Mouse (Mus musculus) urinary bladder, adult 18-20 months (tissue): ENCODE measurements around the gene Acbd3.

Source experiments
- DNase-seq, 2 experiments: peaks; one replicate each; pipeline ENCODE4 v3.0.0; 2022; ENCODE audit warnings: low spot score in 2 of 2, mixed read lengths in 2 of 2

The Acbd3 gene

GRCm38 (mm10) chr1:180762180-180762579, 36.3 kb downstream of the Acbd3 start:
- no peak for DNase-seq

DNA sequence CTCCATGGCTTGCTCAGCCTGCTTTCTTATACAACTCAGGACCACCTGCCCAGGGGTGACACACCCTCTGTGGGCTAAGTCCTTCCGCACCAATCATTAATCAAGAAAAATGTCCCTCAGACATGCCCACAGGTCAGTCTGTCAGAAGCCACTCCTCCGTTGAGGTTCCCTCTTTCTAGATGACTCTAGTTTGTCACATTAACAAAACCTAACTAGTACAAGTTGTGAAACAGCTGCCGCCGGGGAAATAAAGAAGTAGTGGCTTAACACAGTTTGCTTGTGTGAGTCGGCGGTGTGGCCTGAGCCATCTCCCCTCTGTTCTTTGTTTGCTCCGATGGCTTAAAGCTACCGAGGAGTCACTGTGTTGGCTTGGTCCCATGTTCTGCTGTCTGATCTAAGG, 36.8 kb downstream of the Acbd3 start:
- no peak for DNase-seq

- no peak for DNase-seq
Observed at GRCm38 (mm10) chr1:180763307-180763706, 37.5 kb downstream of the Acbd3 start.

DNA sequence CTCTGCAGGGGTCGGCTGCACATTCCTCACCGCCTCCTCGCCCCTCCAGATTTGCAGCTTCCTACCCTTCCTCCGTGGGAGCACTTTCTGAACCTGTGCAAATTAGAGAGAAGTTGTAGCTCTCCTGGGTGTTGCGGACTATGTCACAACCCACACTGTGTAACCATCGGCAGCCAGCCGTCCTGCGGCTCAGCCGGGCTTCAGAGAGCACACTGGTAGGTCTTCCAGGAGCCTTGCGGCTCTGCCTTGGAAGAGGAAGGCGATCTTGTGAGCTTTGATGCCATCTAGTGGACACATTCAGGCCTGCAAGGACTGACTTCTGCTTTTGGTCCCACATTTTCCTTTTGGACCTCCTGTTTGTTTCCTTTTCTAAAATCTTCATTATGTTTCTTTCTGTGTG, 38.0 kb downstream of the Acbd3 start:
- peak; percentile 57 to 64 for DNase-seq

GRCm38 (mm10) chr1:180765393-180765792, 39.5 kb downstream of the Acbd3 start:
- DNase-seq: no peak

DNA sequence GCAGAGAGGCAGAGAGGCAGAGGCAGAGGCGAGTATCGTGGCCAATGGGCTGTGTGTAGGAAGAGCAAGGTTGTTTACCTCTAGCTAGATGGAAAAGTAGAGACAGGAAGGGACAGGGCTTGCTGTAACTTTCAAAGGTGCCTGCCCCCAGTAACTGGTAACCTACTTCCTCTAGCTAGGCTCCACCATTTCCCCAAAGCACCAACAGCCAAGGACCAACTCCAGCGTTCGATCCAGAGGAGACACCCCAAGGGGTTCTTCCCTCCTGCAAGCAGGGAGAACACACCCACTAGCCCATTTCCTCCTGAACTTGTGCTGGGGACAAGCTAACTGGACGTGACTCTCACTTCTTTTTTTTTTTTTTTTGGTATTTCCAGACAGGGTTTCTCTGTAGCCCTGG, 40.7 kb downstream of the Acbd3 start:
- no peak for DNase-seq

DNA sequence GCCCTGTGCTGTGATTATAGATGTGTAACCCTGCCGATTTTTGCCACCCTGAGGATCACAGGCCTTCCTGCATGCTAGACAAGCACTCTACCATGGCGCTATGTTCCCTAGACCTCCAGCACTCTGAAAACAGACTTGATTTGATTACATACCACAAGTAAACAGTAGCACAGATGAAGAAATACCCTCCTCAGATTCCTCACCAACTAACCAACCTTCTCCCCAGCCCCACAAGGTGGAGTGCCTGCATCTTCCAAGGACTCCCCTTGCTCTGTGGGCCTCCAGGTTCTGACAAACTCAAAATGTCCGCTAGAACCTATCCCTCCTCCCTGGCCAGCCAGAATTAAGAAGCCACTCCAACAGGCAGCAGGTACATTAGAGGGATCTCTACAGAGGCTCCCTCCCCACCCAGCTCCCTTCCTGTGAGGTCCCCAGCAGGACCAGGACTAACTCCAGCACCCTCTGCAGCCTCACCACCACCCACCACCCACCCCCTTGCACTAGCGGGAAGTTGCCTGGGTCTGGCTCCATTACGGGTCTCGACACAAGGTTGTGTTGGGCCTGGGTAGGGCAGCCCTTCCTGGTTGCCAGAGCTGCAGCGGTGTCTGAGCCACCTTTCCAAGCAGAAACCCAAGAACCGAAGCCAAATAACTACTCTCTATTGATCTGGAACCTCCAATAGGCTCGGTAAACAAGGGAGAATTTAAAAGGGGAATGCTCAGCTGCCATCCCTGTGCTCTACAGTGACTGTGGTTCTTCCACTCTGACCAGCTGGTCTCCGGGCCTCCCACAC, 41.9 kb downstream of the Acbd3 start:
- no peak for DNase-seq

DNA sequence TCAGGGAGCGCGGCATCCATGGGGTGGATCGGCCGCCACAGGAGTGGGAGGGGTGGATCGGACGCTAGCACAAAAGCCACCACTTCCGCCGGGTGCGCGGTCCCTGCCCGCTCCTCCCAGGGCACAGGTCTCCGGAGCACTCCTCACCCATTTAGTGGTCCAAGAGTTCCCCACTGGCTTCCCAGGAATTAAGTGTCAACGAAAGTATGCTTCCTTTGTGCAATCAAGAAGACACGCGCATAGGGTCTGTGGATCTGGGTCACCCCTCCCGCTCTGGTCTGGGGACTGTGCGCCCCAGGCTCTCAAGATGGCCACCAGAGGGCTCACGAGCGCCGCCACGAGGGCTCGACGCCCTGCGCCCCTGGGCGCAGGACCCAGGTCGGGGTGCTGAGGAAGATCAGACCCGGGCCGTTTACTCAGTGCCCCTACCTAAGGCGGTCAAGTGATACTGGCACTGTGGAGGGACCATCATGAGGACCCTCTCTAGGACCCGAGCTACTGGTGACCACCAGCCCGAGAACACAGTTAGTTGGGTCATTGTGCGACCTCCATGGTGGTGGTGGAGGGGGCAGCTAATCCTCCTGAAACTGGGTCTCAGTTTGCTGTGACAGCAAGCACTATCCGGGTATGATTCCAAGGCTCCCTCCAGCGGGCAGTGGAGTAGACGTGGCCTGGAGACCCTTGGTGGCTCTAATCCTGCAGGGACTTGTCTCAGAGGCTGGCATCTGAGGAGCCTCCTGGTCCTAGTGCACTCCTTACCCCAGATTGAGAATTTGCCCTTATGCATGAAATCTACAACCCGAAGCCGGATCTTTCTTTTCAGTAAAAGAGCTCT, 42.7 kb downstream of the Acbd3 start:
- DNase-seq: peak; percentile 55 to 83

- DNase-seq: no peak
Observed at GRCm38 (mm10) chr1:180771306-180771705, 45.5 kb downstream of the Acbd3 start.

GRCm38 (mm10) chr1:180771722-180772121, 45.9 kb downstream of the Acbd3 start:
- no peak for DNase-seq

GRCm38 (mm10) chr1:180772291-180772690, 46.4 kb downstream of the Acbd3 start:
- no peak for DNase-seq

- no peak for DNase-seq
Observed at GRCm38 (mm10) chr1:180774664-180775063, 48.8 kb downstream of the Acbd3 start.

DNA sequence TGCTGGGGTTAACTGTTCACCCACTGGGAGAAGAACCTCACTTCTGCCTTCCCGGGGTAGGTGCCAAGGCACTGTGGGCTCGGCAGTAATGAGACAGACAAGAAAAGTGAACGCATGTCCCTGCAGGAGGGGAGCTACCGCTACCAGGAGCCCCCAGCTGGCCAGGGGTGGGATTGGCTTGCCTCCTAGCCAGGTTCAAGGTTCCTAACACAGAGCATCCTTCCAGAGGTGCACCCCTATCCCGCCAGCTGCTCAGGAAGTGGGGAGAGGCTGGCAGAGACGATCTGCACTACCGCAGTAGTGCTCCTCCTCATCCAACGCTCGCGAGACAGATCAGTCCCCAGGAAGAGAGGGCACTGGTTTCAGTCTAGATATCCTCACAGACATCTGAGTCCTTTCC, 49.5 kb downstream of the Acbd3 start:
- DNase-seq: no peak

GRCm38 (mm10) chr1:180775849-180776493, 50.1 kb downstream of the Acbd3 start:
- no peak for DNase-seq

- no peak for DNase-seq
Observed at GRCm38 (mm10) chr1:180776494-180776893, 50.7 kb downstream of the Acbd3 start.

DNA sequence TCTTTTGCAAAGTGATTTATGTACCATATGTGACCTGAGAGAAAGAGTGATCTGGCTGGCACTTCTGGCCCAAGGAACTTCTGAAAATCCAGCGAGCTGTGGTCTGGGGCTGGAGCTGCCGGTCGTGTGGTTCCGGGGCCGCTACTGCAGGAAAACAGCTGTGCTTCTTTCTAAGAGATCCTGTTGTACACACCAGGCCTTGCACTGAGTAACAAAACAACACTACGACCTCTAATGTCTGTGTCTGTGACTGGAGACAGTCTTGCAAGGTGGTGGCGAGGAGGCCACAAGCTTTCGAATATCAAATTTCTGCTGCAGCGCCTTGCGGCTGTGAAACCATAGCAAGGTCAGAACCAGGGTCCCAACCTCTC, 51.4 kb downstream of the Acbd3 start:
- DNase-seq: no peak

- DNase-seq: peak; percentile 86 to 88
Observed at GRCm38 (mm10) chr1:180777660-180778402, 52.0 kb downstream of the Acbd3 start.

DNA sequence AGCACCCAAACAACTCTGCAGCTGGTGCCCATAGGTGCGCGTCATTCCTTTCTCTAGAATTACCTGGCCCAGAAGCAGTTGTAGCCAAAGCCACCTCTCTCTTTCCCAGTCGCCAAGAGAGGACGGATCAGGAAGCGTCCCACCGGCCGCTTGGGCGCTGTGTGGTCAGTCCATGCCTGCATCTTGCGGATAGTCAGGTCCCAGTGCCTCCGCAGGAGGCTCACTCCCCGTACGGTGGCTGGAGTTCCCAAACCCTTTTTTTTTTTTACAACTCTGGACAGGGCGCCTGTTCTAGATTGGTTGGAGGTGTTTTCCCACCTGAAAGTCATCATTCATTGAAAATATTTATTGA, 52.5 kb downstream of the Acbd3 start:
- no peak for DNase-seq

DNA sequence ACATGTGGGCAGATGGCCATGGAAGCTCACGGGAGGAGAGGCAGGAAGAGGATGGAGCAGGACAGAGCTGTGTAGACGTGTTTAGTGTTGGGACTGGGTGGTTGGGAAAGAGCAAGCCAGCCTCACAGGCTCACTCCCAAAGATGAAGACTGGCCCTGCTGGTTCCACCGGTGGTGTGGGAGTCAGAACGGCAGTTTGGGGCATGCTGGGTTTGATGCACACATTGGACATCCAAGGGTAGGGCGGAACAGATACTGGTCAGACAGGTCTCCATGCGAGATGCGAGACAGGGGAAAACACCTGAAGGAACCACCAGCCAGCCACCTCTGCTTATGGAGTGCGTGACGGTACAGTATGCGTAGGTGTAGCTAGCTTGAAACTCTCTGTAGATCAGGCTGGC, 53.1 kb downstream of the Acbd3 start:
- peak in 1 of 2 experiments; percentile 77 for DNase-seq

DNA sequence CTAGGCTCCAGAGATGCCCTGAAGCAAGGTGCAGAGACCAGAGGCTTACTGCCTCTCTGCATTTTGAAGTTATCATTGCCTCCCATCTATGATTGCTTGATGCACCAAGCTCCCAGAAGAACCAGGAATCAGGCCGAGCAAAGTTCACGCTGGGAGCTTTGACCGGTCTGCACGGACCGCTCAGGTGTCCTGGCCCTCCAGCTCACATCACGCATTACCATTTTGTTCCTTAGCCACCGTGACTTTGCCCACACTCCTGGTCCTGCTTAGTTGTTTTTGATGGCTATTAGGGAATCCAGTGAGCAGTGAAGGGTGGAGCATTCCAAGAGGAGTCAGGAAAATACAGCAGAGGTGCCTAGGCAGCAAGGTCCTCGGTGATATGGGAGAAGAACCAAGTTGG, 54.4 kb downstream of the Acbd3 start:
- DNase-seq: no peak

DNA sequence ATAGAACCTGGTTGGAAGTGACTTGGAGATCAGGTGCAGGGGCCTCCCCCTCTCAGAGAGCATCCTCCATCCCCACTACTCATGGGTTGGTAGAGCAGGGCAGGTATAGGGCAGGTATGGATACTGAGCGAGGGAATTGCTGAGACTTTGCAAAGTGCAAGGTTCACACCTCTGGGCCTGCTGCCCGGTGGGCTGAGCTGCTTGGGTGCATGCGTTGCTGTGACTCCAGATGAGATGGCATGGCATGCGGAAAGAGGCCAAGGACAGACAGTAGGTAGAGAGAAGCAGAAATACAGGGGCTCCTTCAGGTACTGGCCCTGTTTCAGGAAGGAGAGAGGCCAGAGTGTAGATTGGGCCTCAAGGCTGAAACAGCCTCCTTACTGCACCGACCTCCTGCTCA, 55.4 kb downstream of the Acbd3 start:
- no peak for DNase-seq
